Mouse (Mus musculus) cerebellum, postnatal 4 days (tissue): Measurements from ENCODE around the gene Rgs3.

Experiments
- DNase-seq, 2 experiments: peaks; one replicate each; pipeline ENCODE4 v3.0.0; 2022; ENCODE audit warnings: low spot score in 2 of 2, mixed read lengths in 1 of 2

Gene Rgs3

GRCm38 (mm10) chr4:62742885-62743760 is 183.5 kb downstream of the Rgs3 start:
- no peak for DNase-seq

GRCm38 (mm10) chr4:62744534-62744956 is 184.9 kb downstream of the Rgs3 start:
- DNase-seq: no peak

GRCm38 (mm10) chr4:62744985-62745638 is 185.5 kb downstream of the Rgs3 start:
- no peak for DNase-seq
